Mouse (Mus musculus) spleen, postnatal 14 days (tissue): ENCODE measurements at regions not wholly inside any gene's neighbourhood (a gene's known extent, or its start where the extent isn't known, plus 50 kb on each side); places are given as distances from the start of the nearest gene placed in this dataset.

Experiments
- DNase-seq, 2 experiments: peaks; one replicate each; pipeline ENCODE4 v3.0.0; 2021 to 2022; ENCODE audit warnings: low spot score in 2 of 2

GRCm38 (mm10) chr4:33595763-33596162, 285.7 kb downstream of the Rngtt start:
- DNase-seq = no peak

- DNase-seq = no peak
These were observed 289.9 kb downstream of the Rngtt start for GRCm38 (mm10) chr4:33599966-33600365.

GRCm38 (mm10) chr4:33600805-33601204, 290.7 kb downstream of the Rngtt start:
- no peak for DNase-seq

- DNase-seq = no peak
These were observed 294.5 kb downstream of the Rngtt start for GRCm38 (mm10) chr4:33604636-33605035.

- no peak for DNase-seq
These were observed 284.4 kb upstream of the Cnr1 start for GRCm38 (mm10) chr4:33639821-33640575.

GRCm38 (mm10) chr4:33640576-33641255, 283.7 kb upstream of the Cnr1 start:
- no peak for DNase-seq

GRCm38 (mm10) chr4:33641883-33642282, 282.5 kb upstream of the Cnr1 start:
- DNase-seq = no peak

- no peak for DNase-seq
These were observed 281.9 kb upstream of the Cnr1 start for GRCm38 (mm10) chr4:33642526-33642925.

GRCm38 (mm10) chr4:33645217-33645616, 279.2 kb upstream of the Cnr1 start:
- DNase-seq = no peak

GRCm38 (mm10) chr4:33651292-33651691, 273.1 kb upstream of the Cnr1 start:
- DNase-seq = no peak

GRCm38 (mm10) chr4:33659766-33660165, 264.6 kb upstream of the Cnr1 start:
- no peak for DNase-seq

- no peak for DNase-seq
These were observed 263.8 kb upstream of the Cnr1 start for GRCm38 (mm10) chr4:33660553-33660952.

- peak in 1 of 2 experiments; percentile 4 for DNase-seq
These were observed 262.5 kb upstream of the Cnr1 start for GRCm38 (mm10) chr4:33661862-33662261.

- DNase-seq = no peak
These were observed 261.4 kb upstream of the Cnr1 start for GRCm38 (mm10) chr4:33662965-33663364.

GRCm38 (mm10) chr4:33663616-33664473, 260.5 kb upstream of the Cnr1 start:
- no peak for DNase-seq

- no peak for DNase-seq
These were observed 259.9 kb upstream of the Cnr1 start for GRCm38 (mm10) chr4:33664474-33664822.

- no peak for DNase-seq
These were observed 259.0 kb upstream of the Cnr1 start for GRCm38 (mm10) chr4:33665250-33665873.

- DNase-seq = no peak
These were observed 256.0 kb upstream of the Cnr1 start for GRCm38 (mm10) chr4:33668431-33668830.

- DNase-seq = no peak
These were observed 249.3 kb upstream of the Cnr1 start for GRCm38 (mm10) chr4:33675044-33675443.

GRCm38 (mm10) chr4:33679351-33679750, 245.0 kb upstream of the Cnr1 start:
- no peak for DNase-seq

GRCm38 (mm10) chr4:33686135-33686534, 238.3 kb upstream of the Cnr1 start:
- no peak for DNase-seq

GRCm38 (mm10) chr4:33687434-33687833, 237.0 kb upstream of the Cnr1 start:
- no peak for DNase-seq
